Mouse (Mus musculus) leukemia stem cell, adult 10-12 weeks (primary cell): ENCODE results near the gene Chchd1. TPM values are rescaled to one million over a fixed set of nuclear protein-coding genes. Genes with fewer than 3 reads are reported as not detected.

Source experiments
- polyA plus RNA-seq: library from polyadenylated mRNA; stranded (reverse); fragments of >175 nt; gene quantifications from 2 replicates; pipeline ENCODE4 v1.2.3, GENCODE M21; 2012; ENCODE audit warnings: low replicate concordance

Gene Chchd1
- polyA plus RNA-seq, result 3.3 and 7.9 TPM in 2 replicates

DNA sequence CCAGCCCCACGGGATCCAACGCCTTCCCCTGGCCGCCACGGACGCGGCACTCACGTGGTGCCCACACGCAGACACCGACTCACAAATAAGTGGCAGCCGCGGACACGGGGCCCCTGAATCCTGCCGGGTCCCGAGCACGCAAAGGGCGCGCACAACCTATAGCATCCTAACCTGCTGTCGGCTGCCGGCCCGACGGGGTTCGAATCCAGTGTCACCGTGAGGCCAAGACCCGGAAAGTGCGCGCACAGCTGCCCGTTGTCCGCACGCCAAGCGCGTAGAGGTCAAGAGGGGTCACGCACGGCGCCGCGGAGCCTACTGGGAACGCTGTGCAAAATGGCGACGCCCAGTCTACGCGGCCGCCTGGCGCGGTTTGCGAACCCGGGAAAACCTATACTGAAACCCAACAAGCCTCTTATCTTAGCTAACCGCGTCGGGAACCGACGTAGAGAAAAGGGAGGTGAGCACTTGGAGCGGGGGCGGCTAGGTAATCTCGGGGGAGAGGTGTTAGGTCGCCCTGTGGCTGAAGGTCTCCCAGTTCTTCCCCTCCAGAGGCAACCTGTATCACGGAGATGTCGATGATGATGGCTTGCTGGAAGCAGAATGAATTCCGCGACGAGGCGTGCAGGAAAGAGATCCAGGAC lies at the start of gene Chchd1:
TSS of gene Chchd1 (plus strand) at position 266 of the 641 bp plus-strand sequence.

GRCm38 (mm10) chr14:20656361-20656760 lies 46.4 kb upstream of the Chchd1 start, which contains the start of gene Myoz1:
Gene Myoz1 (minus strand): TSS chr14:20656540.

GRCm38 (mm10) chr14:20668154-20668810 lies 34.5 kb upstream of the Chchd1 start, which contains the start of gene Synpo2l:
Gene Synpo2l (minus strand): TSS chr14:20668354.

GRCm38 (mm10) chr14:20674064-20674833 lies 28.6 kb upstream of the Chchd1 start, which contains the start of gene Sec24c:
Gene Sec24c (plus strand): TSS chr14:20674308.

DNA sequence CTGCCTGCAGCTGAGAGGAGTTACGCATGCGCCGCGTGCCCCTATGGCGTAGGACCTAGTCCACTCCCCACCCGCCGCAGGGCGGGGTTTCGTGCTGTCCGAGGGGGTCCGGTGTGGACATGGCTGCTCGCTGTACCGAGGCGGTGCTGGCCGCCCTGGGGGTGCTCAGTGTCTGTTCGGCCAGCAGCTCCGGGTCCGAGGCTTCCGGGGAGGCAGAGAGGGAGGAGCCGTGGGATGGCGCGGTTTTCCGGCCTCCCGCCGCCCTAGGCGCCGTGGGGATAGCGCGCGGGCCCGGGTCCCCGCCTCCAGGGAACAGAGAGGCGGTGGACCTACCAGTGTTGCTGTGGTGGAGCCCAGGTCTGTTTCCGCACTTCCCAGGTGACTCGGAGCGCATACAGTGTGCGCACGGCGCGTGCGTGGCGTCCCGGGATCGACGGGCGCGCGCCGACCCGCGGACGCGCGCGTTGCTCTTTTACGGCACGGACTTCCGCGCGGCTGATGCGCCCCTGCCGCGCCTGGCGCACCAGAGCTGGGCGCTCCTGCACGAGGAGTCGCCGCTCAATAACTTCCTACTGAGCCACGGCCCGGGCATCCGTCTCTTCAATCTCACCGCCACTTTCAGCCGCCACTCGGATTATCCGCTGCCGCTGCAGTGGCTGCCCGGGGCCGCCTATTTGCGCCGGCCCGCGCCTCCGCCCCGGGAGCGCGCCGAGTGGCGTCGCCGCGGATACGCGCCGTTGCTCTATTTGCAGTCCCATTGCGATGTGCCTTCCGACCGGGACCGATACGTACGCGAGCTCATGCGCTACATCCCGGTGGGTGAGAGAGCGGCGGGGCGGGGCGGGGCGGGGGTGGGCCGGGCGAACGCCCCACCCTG lies 7.7 kb upstream of the Chchd1 start, which contains the start of gene Fut11:
TSS of gene Fut11 (plus strand) at position 85 of the 877 bp plus-strand sequence.

DNA sequence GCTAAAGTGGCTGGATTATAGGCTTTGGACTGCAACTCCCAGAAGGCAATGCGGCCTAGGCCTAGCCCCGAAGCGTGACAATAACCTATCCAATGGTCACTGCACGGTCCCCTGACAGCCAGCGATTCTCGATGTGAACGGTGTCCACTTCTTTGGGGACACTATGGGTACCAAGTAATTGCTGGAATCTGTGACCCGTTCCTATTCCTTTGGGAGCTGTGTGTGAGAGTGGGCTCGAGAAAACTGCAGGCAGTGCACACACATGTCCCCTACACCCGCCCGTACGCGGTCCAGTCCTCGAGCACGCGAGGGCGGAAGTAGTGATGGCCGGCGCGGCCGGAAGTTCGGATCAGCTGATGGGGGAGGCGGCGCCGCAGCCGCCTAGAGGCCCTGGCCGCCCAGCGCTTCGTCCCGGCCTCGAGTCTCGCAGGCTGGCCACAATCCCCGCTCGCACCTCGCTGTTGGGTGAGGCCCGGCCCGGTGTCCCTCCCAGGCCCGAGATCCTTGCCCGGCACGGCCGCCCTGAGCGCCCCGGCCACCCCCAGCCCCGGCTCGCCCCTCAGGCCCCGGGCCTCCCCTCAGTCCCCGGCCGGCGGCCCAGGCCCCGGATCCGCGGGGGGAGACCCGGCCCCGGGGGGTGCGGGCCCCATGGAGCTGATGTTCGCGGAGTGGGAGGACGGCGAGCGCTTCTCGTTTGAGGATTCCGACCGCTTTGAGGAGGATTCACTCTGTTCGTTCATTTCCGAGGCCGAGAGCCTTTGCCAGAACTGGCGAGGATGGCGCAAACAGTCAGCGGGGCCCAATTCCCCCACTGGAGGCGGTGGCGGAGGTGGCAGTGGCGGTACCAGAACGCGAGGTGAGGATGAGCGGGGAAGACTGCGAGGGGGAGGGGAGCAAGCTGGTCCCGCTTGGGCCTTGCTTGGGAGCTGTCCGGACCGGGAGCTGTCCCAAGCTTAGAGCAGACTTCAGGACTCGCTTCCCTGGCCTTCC lies 4.7 kb downstream of the Chchd1 start, which contains the start of gene Zswim8:
TSS of gene Zswim8 (plus strand) at position 352 of the 990 bp plus-strand sequence.

GRCm38 (mm10) chr14:20733952-20734774 lies 31.4 kb downstream of the Chchd1 start, which contains the start of gene Ndst2:
Gene Ndst2 (minus strand): TSS chr14:20734562.

Other genes starting within 250 kb of the Chchd1 start
- 44.4 and 101 TPM in 2 replicates for gene Anxa7, start 222.9 kb upstream of the Chchd1 start, polyA plus RNA-seq
- not detected in 2 replicates for gene Mss51, start 206.1 kb upstream of the Chchd1 start, polyA plus RNA-seq
- gene Ppp3cb, start 156.4 kb upstream of the Chchd1 start, polyA plus RNA-seq, result 4.2 and 8.2 TPM in 2 replicates
- gene Usp54, start 61.9 kb upstream of the Chchd1 start, polyA plus RNA-seq, result 0.27 and 0.85 TPM in 2 replicates
- not detected in 2 replicates for gene Myoz1, start 46.5 kb upstream of the Chchd1 start, polyA plus RNA-seq
- gene Synpo2l, start 34.7 kb upstream of the Chchd1 start, polyA plus RNA-seq, result 0.11 and 0.42 TPM in 2 replicates
- gene Sec24c, start 28.7 kb upstream of the Chchd1 start, polyA plus RNA-seq, result 105 and 334 TPM in 2 replicates
- gene Fut11, start 8.0 kb upstream of the Chchd1 start, polyA plus RNA-seq, result 13.0 and 18.6 TPM in 2 replicates
- 85.3 and 88.8 TPM in 2 replicates for gene Zswim8, start 4.5 kb downstream of the Chchd1 start, polyA plus RNA-seq
- gene Ndst2, start 31.6 kb downstream of the Chchd1 start, polyA plus RNA-seq, result 17.4 and 31.6 TPM in 2 replicates
- gene Camk2g, start 91.1 kb downstream of the Chchd1 start, polyA plus RNA-seq, result 11.7 and 23.0 TPM in 2 replicates
- 0.57 TPM in 1 of 2 replicates, not detected in the other for gene Plau, start 133.7 kb downstream of the Chchd1 start, polyA plus RNA-seq
- 2.8 and 42.6 TPM in 2 replicates for gene Vcl, start 226.4 kb downstream of the Chchd1 start, polyA plus RNA-seq